Mouse (Mus musculus) frontal cortex, postnatal 14 days (tissue): ENCODE measurements around the gene Rbp3.

Source experiments
- DNase-seq, 2 experiments: peaks; one replicate each; pipeline ENCODE4 v3.0.0; 2022; ENCODE audit warnings: low spot score in 2 of 2

The Rbp3 gene

DNA sequence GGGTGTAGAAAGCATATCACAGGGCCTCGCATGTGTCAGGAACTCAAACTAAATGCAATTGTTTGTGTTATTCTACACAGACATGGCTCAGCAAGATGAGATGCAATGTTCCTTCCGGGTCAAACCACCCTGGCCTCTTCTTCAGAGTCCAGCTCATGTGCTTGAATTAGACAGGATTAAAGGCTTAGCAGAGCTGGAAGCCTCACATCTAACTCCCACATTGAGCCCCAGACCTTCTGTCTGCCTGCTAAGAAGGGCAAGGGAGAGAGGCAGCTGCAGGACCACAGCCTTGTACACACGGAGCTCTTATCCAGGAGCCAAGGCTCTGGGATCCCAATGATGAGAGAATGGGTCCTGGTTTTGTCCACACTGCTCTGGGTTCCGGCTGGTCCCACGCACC is at the start of gene Rbp3:
Gene Rbp3, plus strand, starts transcription at position 243 of the 400 bp plus-strand sequence.
- no peak for DNase-seq

DNA sequence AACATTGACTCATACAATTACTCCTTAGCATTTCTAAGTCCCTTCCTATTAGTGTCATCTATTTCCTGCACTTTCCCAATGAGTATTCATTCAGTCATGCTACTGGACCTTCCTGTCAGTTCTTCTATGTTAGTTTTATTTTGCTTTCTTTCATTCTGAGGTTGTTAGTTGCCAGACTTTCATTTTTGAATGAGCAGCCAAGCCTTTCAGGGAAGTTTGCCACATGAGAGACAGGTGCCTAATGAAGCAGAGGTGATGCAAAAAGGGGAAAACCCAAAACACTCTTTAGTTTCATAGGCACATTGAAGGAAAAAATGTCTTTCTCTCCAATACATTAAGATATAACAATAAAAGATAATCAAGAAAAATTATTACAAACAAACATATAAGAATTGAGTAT is 49.0 kb upstream of the Rbp3 start:
- no peak for DNase-seq

DNA sequence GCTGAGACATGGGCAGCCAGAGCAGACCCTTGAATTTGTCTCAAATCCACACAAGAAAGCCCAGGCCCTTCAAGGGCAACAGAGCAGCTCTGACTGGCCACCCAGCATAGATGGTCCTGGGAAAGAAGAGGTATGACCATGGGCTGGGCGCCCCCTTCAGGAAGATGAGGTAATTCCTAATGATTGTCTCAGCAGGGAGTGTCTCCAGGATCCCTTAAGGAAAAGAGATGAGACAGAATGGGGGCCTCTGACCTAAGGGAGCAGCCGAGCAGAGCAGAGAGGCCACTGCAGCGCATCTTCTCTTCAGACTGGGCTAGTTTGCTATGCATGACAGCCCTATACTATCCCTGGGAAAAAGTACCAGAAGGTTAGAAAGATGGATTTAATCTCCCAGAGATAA is 40.1 kb upstream of the Rbp3 start:
- DNase-seq = no peak

DNA sequence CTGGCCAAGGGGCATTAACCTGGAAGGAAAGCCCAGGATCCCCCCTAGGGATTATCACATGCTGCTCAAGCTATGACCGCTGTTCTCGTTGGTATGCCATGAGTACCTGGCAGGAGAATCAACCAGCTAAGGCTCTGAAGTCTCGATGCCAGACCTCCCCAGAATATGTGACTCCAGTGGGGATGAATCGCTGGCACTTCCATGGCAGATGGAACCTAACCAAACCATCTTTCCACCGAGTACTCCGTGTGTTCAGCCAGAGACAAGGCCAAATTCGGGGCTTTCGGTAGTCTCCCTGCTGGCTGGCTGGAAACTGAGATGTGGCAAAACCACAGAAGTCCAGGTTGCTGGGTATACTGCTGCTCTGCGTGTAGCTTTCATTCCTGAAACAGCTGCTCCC is 39.6 kb upstream of the Rbp3 start:
- DNase-seq = no peak

DNA sequence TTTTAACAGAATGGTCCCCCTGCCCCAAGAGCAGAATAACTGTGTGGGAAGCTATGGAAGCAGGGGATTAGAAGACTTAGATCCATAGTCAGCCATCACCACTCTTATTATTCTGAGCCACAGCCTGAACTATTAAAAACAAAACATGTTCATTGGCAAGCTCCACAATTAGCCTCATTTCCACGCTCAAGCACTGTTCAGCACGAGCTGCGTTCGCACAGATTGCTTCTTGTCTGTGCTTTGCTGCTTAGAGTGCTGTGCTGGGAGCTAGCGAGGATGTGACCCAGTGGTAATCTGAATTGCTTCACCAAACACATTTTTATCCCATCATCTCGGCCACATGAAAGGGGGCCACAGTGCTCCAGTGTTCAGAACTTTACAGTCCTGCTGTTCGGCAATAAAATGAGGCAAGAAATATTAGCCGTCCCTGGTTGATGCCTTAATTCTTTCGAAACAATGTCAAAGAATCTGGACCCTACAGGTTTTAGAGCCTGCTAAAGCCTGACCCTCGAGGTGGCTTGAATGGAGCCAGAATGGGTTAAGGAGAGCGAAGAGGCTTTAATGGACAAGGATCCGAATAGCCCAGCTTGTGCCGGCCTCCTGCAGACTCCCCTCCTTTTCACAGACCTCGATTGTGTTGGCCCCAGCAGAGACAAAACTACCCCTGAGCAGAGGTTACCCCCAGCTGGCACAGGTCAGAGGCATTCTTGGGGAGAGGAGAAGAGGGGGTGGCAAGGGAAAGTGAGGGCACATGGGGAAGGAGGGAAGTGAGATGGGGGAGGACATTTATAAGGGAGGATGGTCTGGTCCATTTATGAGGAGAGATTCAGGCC is 32.9 kb upstream of the Rbp3 start:
- DNase-seq = no peak

DNA sequence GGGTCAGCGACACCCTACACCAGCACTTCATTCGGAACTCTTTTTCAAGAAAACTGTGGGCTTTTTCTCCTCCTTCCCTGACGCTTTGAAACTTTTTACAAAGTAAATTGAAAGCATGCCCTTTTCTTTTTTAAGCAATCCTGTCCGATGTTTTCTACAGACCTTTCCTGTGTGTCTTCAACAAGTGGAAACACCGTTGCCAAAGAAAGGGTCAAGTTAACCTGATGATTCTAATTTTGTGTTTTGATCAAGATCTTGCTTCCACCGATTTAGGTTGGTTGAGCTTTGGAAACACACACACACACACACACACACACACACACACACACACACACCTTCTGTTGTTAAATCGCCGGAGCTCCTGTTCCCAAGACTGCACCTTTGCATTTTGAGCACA is 31.0 kb upstream of the Rbp3 start:
- no peak for DNase-seq

DNA sequence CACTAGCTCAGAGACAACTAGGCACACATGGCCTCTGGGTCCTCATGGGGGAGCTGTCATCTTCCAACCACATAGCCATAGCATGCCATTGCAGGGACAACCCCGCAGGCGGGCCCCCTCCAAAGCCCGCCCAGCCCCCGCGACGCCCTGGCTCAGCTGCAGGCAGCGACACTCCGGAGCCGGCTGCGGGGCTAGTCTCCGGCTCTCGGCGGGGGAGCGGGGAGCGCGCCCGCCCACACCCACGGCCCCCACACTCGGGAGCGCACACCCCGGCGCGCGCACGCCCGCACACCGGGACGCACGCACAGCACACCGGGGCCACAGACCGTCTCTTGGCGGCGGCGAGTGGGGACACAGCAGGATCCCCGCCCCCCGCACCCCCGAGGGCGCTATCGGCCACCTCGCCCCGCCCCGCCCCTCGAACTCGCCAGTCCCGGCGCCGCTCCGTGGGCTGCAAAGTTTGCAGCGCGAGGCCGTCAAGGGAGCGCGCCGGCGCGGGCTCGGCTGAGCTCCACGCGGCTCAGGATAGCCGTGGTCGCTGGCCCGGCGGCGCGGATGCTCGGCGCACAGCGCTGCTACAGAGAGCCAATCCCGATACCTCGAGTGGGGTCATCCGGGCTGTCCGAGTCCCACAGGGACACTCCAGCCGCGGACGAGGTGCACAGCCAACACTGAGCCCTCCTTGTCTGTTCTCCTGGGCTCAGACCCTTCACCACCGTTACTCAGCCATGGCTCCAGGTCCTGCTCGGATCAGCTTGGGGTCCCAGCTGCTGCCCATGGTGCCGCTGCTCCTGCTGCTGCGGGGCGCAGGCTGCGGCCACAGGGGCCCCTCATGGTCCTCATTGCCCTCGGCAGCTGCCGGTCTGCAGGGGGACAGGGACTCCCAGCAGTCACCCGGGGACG is 30.4 kb upstream of the Rbp3 start, which contains the start of gene Gdf10:
Gene Gdf10, plus strand, starts transcription at position 420 of the 903 bp plus-strand sequence.
- peak in 1 of 2 experiments; percentile 18 for DNase-seq

DNA sequence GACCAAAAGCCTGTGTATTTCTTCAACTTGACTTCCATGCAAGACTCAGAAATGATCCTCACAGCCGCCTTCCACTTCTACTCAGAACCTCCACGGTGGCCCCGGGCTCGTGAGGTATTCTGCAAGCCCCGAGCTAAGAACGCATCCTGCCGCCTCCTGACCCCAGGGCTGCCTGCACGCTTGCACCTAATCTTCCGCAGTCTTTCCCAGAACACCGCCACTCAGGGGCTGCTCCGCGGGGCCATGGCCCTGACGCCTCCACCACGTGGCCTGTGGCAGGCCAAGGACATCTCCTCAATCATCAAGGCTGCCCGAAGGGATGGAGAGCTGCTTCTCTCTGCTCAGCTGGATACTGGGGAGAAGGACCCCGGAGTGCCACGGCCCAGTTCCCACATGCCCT is 21.9 kb upstream of the Rbp3 start:
- DNase-seq = no peak

DNA sequence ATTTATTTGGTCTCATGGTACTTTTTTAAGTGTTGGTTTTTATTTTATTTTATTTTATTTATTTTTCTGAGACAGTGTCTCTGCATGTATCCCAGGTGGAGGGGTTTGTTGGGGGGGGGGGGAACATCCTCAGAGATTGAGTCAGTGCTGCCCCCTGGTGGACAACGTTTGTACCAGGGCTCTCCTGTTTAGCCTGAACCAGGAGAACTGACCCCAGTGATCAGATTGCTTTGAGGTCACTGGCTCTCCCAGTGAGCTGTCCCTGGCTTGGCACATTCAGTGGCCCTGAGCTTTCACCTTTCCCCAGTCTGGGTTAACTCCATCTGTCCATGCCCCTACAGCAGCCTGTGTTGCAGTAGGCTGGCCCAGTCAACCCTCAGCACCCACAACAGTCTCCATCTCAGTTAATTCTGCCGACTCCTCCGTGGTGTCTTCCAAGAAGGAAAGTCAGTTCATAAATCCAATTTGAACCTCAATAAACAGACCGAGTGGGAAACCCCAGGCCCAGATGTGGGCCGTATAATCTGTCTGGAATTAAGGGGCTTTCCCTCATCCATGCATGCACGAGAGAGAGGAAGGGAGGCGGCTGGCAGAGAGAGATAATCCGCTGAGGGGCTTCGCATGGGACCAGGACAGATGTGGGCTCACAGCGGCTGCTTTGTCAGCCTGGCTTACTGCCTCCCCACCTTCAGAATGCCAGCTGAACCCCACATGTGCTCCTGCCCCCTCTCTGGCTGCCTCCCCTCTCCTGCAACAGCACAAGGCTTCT is 20.7 kb upstream of the Rbp3 start:
- DNase-seq = peak in 1 of 2 experiments; percentile 49

DNA sequence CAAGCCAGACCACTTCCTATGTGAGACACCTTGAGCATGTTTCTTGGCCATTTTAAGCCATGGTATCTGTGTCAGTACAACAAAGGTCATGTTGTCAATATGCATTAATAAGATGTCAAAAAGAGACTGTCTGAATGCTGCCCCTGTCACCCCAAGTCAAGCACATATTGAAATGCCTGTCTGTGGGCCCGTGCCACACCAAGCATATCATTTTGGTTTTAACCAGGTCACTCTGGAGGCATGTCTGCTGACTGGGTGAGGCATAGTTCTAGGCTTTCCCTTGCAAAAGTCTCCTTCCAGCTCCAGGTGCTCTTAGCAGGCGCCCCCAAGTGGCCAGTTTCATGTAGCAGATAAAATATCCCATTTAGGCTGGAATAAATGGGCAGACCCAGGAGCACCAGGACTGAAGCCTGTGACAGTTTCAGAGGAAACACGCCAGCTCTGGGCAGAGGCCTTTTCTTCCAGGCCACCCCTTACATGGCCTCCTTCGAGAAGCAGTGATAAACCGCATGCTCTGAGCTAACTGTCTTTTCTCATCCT is 20.0 kb upstream of the Rbp3 start:
- peak in 1 of 2 experiments; percentile 56 for DNase-seq

DNA sequence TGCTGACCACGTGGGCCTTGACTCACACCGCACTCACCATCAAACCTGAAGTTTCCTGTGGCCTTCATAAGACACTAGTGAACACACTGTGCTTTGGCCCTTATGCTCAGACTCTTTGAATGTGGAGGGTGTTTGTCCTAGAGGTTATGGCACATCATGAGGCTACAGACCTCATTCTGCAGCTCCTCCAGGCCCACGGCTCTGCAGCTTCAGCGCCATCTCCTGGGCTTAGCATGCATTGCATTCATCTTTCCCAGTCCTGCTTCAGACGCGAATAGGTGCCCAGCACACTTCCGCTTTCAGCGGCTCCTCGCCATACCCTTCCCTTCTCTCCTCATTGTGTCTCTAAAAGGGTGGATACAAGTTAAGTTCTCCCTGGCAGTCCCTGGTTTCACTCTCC is 14.7 kb upstream of the Rbp3 start:
- peak; percentile 45 to 67 for DNase-seq

DNA sequence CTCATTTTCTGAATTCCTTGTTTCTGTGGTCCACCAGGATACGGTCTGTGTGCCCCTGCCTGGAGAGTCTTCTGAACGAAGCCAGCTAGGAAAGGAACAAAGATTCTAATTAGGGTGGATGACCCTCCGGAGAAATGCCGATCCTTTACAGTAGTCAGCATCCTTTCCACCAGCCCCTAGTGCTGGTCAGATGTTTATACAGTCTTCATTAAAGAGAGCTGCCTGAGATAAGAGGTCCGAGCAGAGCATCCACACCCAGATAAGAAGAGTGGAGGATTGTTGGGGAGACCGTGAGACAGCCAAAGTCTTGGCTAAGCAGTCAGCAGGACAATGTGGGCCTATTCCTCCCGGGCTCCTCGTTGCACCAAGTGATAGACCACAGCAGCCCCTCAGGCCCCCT is 13.1 kb upstream of the Rbp3 start, which contains the start of gene Gdf2:
Gene Gdf2, plus strand, starts transcription at position 301 of the 400 bp plus-strand sequence.
- DNase-seq = no peak

DNA sequence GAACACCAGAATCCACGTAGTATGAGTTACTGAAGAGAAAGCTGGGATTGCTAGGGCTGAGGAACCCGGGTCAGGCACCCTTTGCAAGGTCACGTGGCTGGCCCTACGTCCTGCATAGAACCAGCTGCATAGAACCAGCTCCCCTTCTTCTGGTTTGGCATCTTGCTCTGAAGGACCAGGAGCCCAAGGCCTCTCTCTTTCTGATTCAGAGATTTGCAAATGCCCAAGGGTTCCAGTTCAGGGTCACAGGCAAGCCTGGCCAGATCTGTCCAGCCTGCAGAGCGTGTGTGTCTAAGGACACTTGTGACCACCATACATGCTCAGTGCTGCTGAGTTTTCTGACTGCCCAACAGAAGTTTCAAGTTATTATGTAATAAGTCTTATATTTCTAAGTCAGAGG is 11.6 kb upstream of the Rbp3 start:
- DNase-seq = no peak

DNA sequence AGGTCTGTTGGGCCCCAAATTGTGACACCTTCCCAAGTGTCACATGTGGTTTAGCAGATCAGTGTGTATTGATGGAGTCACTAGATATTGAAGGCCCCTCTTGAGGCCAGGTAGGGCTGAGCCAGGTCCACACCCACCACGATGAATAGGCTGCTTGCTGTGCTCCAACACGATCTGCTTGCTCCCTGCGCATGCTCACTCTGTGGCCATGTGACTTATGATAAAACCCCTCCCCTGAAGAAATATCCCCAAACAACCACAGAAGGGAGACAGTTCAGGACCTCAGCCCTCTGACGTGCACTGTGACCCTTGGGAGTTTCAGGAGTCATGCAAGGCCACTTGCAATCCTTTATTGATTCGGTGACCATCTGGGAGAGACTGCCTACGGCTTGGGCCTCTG is 7.7 kb upstream of the Rbp3 start:
- DNase-seq = no peak

DNA sequence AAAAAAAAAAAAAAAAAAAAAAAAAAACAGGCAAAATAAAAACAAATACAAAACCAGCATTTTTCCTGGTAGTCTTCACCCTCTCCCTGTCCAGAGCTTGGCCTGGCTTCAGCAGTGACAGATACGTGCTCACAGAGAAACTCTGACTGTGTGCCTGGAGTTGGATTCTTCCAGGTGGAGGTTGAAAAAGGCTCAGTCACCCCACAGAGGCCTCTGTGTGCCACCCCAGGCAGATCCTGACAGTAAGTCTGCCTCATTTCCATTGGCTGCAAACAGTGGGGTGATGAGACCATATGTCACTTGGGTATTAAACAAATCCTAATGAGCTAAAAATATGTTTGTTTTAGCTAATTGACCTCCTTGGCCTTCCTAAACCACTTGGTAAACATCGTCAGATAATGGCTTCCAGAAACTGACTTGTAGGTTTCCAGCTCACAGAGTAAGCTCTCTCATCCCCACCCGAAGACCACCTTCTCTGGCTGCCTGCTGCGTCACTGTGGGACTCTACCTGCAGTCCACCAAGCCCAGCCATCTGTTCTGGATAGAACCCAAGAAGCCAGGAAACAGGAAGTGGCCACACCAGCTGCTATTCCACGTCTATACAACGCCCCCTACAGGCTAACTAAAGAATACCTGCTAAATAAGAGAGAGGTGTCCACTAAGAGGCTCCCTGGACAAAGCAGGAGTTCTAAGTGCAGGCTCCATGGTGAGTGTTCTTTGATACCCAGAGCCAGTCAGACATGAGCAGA is 1.4 kb upstream of the Rbp3 start:
- no peak for DNase-seq

DNA sequence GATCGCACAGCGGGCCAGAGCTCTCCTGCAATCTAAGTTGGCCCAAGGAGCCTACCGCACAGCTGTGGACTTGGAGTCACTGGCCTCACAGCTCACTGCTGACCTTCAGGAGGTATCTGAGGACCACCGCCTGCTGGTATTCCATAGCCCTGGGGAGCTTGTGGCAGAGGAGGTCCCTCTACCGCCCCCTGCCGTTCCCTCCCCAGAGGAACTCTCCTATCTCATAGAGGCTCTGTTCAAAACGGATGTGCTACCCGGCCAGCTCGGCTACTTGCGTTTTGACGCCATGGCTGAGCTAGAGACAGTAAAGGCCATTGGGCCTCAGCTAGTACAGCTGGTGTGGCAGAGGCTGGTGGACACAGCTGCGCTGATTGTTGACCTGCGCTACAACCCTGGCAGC is 2.3 kb downstream of the Rbp3 start:
- no peak for DNase-seq

DNA sequence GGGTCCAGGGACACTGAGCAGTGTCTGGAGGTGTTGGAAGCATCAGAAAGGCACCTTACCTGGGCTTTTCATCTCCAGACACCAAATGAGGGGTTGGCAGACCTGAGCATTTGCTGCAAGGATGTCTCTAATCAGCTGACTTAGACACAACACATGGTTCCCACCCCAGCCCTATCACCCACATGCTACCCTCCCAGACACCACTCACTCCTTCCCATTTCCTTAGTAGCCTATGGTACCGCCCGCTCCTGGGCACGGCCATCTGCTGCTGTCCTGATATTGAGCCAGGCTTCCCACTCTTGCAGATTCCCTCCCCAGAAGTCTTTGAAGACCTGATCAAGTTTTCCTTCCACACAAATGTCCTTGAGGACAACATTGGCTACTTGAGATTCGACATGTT is 4.4 kb downstream of the Rbp3 start:
- no peak for DNase-seq

DNA sequence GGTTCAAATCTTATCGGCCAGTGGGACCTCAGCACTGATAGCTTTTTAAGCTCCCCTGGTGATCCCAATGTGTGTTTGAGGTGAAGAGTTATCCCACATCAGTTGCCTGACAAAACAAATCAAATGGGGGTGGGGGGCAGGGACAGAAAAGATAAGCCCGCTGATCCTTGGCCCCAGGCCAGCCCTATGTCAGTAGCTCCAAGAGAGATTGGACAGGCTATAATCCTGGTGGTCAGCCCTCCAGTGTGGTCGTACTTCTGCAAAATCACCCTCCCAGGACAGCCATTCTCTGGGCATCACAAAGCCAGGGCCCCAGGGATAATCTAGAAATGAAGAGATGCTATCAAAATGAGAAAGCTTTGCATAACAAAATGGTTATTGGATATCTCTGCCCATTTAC is 5.0 kb downstream of the Rbp3 start:
- no peak for DNase-seq

DNA sequence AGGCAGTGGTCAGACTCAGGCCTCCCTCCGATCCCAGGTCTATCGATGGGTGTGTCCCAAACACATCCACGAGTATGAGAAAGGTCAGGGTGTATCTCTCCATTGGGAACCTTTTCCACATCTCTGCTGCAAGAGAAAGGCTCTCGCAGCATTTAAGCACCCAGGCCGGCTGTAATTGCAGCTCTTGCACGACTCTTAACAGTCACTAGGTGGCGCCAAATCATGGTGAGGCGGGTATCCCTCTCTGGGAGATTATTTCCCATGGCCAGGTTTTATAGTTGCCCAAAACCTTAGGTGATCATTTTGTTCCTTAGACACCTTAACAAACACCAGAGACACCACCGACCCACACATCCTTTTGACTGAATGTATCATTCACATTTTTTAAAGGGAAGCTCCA is 5.5 kb downstream of the Rbp3 start:
- peak in 1 of 2 experiments; percentile 59 for DNase-seq

DNA sequence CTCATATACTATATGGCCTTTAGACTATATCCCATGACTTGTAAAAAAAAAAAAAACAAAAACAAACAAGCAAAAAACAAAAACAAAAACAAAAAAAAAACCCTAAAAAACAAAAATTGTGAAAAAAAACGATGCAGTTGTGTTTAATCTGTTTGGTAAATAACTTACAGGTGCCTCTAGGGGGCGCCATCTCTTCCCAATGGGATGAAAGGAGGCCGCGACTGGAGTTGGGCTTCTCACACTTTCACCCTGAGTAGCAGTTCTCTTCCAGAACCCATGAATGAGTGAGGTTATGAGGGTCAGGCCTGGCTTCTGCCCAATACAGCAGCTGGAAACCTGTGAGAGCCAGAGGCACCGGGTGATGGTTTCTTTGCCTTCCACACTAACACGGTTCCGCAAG is 11.9 kb downstream of the Rbp3 start:
- no peak for DNase-seq

DNA sequence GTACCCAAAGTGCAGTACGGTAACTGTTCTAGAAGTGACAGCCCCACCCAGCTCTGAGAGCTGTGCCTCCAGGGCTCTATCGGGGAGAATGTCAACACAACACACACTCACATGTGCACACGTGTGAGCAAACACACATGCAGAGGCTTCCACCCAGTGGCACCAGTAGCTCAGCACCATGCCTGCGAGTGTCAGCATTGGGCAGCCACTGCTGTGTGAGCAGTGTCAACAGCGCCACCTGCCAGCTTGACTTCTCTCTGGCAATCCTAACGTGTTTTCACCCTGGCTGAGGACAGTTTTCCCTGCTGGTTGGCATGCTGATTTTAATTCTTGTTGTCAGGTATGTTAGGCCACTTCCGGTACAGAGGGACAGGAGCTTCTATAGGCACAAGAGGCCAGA is 18.9 kb downstream of the Rbp3 start:
- no peak for DNase-seq
